Mouse (Mus musculus) C2C12 (cell line): ENCODE results near the gene Gm26741. TPM values are rescaled to one million over a fixed set of nuclear protein-coding genes. Genes with fewer than 3 reads are reported as not detected.

Source experiments
- H3K27me3 ChIP-seq: one replicate; pipeline ENCODE4 v1.6.1; 2011; ENCODE audit not compliant: control insufficient read depth, insufficient read depth, insufficient read length
- H3K36me3 ChIP-seq: one replicate; pipeline ENCODE4 v1.6.1; 2011; ENCODE audit not compliant: control insufficient read depth, insufficient read depth
- H3K4me3 ChIP-seq: one replicate; pipeline ENCODE4 v1.5.1; 2011; ENCODE audit warnings: mild to moderate bottlenecking, control low read depth; ENCODE audit not compliant: poor library complexity, insufficient read depth, severe bottlenecking
- H3K79me2 ChIP-seq: one replicate; pipeline ENCODE4 v1.6.1; 2011; ENCODE audit not compliant: control insufficient read depth, insufficient read depth
- H3K79me3 ChIP-seq: one replicate; pipeline ENCODE4 v1.6.1; 2011; ENCODE audit warnings: low read depth, control low read depth
- H3ac ChIP-seq: one replicate; pipeline ENCODE3; 2011; ENCODE audit warnings: low read depth; ENCODE audit not compliant: control insufficient read depth, insufficient read length
- CEBPB ChIP-seq: IDR thresholded peaks from one replicate; pipeline ENCODE4 v1.6.1; 2011; ENCODE audit warnings: low read depth, mild to moderate bottlenecking, control low read depth, moderate library complexity
- CTCF ChIP-seq: IDR thresholded peaks from one replicate; pipeline ENCODE4 v1.5.1; 2011; ENCODE audit not compliant: control insufficient read depth, insufficient read depth, insufficient read length
- FOSL1 ChIP-seq: IDR thresholded peaks from one replicate; pipeline ENCODE4 v1.8.0; 2011; ENCODE audit warnings: mild to moderate bottlenecking, low read length; ENCODE audit not compliant: poor library complexity, insufficient read depth, severe bottlenecking
- MAX ChIP-seq: IDR thresholded peaks from one replicate; pipeline ENCODE4 v1.6.1; 2011; ENCODE audit warnings: mild to moderate bottlenecking, control low read depth
- MYOD1 ChIP-seq: IDR thresholded peaks from one replicate; pipeline ENCODE4 v1.6.1; 2011; ENCODE audit warnings: low read depth; ENCODE audit not compliant: control insufficient read depth, insufficient read length
- MYOG ChIP-seq: IDR thresholded peaks from one replicate; pipeline ENCODE4 v1.6.1; 2011; ENCODE audit not compliant: control insufficient read depth, insufficient read length; ENCODE audit errors: extremely low read depth
- USF1 ChIP-seq: IDR thresholded peaks from one replicate; pipeline ENCODE4 v1.6.1; 2011; ENCODE audit warnings: low read depth, mild to moderate bottlenecking, control low read depth, moderate library complexity
- polyA plus RNA-seq: library from polyadenylated mRNA; unstranded; fragments of >200 nt; fragmentation: generic; extraction: Trizol; gene quantifications from one replicate; pipeline ENCODE4 v1.2.1, GENCODE M21; 2012; ENCODE audit warnings: missing spikeins

The Gm26741 gene
- polyA plus RNA-seq, 1 experiment: not detected

GRCm38 (mm10) chr10:52376422-52376821 lies 17.9 kb downstream of the Gm26741 start:
- H3K27me3 ChIP-seq: no peaks in the 10 kb centered on the region
- peaks cover 71% of the 10 kb centered on the region for H3K79me3 ChIP-seq
- no peak for TF ChIP-seq CEBPB
- TF ChIP-seq USF1: no peak
- TF ChIP-seq MYOG: no peak
- no peak for TF ChIP-seq MYOD1
- no peak for TF ChIP-seq FOSL1
- TF ChIP-seq MAX: no peak
- TF ChIP-seq CTCF: no peak

DNA sequence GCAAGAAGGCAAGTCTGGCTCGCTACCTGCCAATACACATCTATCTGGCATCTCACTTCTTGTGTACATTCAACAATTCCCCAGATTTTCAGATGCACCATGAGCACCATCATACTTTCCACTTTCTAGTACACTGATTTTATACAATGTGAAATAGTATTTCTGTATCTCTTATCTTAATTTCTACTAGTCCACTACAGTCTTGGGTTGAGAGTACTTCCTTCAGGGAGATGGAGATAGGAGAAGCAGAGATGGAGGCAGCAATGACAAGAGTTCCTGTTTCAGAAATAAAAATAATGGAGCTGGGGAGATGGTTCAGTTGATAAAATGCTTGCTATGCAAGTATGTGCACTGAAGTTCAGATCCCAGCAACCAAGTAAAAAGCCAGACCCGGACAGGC lies 19.2 kb downstream of the Gm26741 start:
- no peak overlapping the region for H3ac ChIP-seq
- no peaks in the 10 kb centered on the region for H3K27me3 ChIP-seq
- H3K79me2 ChIP-seq: peaks cover 88% of the 10 kb centered on the region
- TF ChIP-seq USF1: no peak
- no peak for TF ChIP-seq CTCF
- TF ChIP-seq CEBPB: no peak
- no peak for TF ChIP-seq MYOG
- TF ChIP-seq MYOD1: no peak
- no peak for TF ChIP-seq FOSL1
- no peak for TF ChIP-seq MAX
- H3K4me3 ChIP-seq: no peak overlapping the region
- H3K79me3 ChIP-seq: peaks cover 67% of the 10 kb centered on the region
- H3K36me3 ChIP-seq: no peaks in the 10 kb centered on the region

More at GRCm38 (mm10) chr10:52376422-52376821, 17.9 kb downstream of the Gm26741 start:
- peaks cover 98% of the 10 kb centered on the region for H3K79me2 ChIP-seq
- no peak overlapping the region for H3ac ChIP-seq
- H3K4me3 ChIP-seq: no peak overlapping the region
- H3K36me3 ChIP-seq: no peaks in the 10 kb centered on the region

DNA sequence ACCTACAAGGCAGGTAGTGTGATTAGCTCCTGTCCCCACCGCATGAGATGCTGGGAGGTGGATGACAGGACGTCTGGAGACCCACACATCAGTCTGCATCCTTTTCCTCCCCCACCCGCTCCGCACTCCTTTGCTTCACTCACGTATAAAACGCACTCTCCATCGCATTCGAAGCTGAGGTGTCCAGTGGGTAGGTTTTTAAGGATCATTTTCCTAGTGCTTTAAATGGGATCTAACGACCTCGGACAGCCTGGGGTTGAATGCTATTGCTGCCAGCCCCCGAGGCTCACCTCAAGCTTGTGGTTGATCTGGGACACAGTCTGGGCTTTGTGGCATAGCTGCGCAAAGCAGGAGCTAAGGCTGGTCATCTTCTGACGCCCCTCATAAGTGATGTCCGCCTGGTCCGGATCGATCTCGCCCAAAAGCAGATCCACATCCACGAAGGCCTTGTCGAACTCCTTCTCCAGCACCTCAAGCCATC lies 22.8 kb downstream of the Gm26741 start:
- no peak for TF ChIP-seq CEBPB
- no peak for TF ChIP-seq FOSL1
- TF ChIP-seq MAX: no peak
- no peak for TF ChIP-seq CTCF
- H3ac ChIP-seq: peak overlapping the region; percentile 71
- no peaks in the 10 kb centered on the region for H3K27me3 ChIP-seq
- peak overlapping the region; percentile 74 for H3K4me3 ChIP-seq
- H3K36me3 ChIP-seq: no peaks in the 10 kb centered on the region
- H3K79me3 ChIP-seq: peaks cover 44% of the 10 kb centered on the region
- H3K79me2 ChIP-seq: peaks cover 54% of the 10 kb centered on the region

DNA sequence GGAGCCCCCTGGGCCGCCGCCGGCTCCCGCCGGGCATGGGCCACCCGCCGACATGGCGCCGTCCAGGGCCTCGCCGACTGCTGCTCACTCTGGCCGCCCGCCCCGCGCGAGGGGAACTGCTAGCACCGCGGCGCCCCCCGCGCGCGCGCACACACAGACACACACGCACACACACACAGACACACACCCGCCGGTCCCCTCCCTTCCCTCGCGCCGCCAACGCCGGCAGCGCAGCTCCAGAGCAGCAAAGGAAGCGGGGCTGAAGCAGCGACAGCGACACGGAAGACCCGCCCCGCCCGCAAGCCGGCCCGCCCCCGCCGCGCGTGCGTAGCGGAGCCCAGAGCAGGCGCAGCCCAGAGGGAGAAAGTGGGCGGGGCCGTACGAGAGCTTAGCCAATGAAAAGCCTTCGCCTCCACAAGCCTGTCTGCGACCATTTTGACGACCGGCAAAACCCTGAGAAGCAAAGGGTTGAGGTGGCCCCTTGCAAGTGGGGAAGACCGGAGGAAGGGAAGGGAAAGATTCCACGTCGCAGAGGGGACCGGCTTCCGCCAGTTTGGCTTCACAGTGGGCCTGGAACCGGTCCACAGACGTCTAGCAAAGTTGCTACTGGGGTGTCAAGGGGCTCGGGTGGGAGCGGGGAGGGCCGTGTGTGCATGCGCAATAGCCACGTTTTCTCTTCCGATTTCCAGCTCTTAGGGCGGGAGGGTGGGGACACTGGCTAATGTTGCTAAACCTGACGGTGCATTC lies 23.5 kb downstream of the Gm26741 start, which contains the start of gene Gopc:
TSS of gene Gopc (minus strand) at position 280 of the 747 bp plus-strand sequence.
- Histone ChIP-seq H3ac (peak within 1 kb of the TSS; percentile 71), H3K4me3 (peak within 1 kb of the TSS; percentile 74), H3K79me3 (peaks cover 40% of the 10 kb centered on the region), H3K27me3 (no peaks in the 10 kb centered on the region), H3K36me3 (no peaks in the 10 kb centered on the region), H3K79me2 (peaks cover 48% of the 10 kb centered on the region)
- TF ChIP-seq CEBPB (no peak), MYOD1 (no peak), CTCF (no peak), USF1 (no peak), MAX (no peak), FOSL1 (no peak), MYOG (no peak)

- no peaks in the 10 kb centered on the region for H3K36me3 ChIP-seq
- TF ChIP-seq USF1: no peak
- no peak for TF ChIP-seq CTCF
- TF ChIP-seq CEBPB: no peak
- TF ChIP-seq MAX: no peak
- TF ChIP-seq MYOD1: no peak
- TF ChIP-seq FOSL1: no peak
- no peak for TF ChIP-seq MYOG
- H3K79me3 ChIP-seq: peaks cover 31% of the 10 kb centered on the region
- peak overlapping the region; percentile 6 for H3ac ChIP-seq
- H3K27me3 ChIP-seq: no peaks in the 10 kb centered on the region
- no peak overlapping the region for H3K4me3 ChIP-seq
- H3K79me2 ChIP-seq: peaks cover 38% of the 10 kb centered on the region
Observed at GRCm38 (mm10) chr10:52383022-52383421, 24.5 kb downstream of the Gm26741 start.

DNA sequence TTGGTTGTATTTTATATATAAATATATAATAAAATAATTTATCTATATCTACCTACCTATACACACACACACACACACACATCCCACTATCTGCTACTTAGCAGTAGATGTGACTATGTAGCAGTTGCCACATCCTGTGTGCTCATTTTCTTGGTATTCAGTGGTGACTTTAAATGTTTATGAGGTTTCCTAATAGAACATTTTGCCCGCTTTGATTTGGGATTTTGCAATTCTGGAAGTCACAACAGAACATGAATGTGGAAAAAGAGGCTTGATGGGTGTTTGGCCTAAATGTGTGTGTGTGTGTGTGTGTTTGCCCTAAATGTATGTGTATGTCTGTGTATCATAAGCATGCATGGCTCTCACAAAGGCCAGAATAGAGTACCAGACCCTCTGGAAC lies 25.0 kb downstream of the Gm26741 start:
- TF ChIP-seq CEBPB: no peak
- TF ChIP-seq CTCF: no peak
- no peak for TF ChIP-seq USF1
- TF ChIP-seq FOSL1: no peak
- no peak for TF ChIP-seq MAX
- TF ChIP-seq MYOD1: no peak
- TF ChIP-seq MYOG: no peak
- Histone ChIP-seq H3K79me2 (peaks cover 33% of the 10 kb centered on the region), H3K79me3 (peaks cover 27% of the 10 kb centered on the region), H3K27me3 (no peaks in the 10 kb centered on the region), H3K4me3 (no peak overlapping the region), H3K36me3 (no peaks in the 10 kb centered on the region), H3ac (no peak overlapping the region)
